ENCODE assay signal across 30 mouse cellular contexts in genomic region chr1:182543136-182543535, GRCm38 (mm10). TPM values are rescaled to one million over a fixed set of nuclear protein-coding genes. Genes with fewer than 3 reads are reported as not detected.
DNase-seq lines count a peak whose midpoint lies in the region; ATAC-seq and TF ChIP-seq lines count a peak whose summit lies in the region.
"Had no signal": no experiment of that assay in that cellular context is flagged by ENCODE, and none has a peak within 500 bp of the region (broad histone marks: within the 10 kb centered on the region; RNA-seq: fewer than 3 reads in every experiment).

No protein-coding gene starts in this region.

- TF ChIP-seq CTCF in left cerebral cortex, adult 2 months (IDR thresholded peaks at IDR 0.05), result no peak

- DNase-seq in lung, postnatal 36 days, result peak; percentile 22
- DNase-seq in lung, postnatal 4 days, result no peak
- DNase-seq in NIH3T3 (ENCODE audit: low read depth), result peak; percentile 93
- DNase-seq in ovary, postnatal 10 days (ENCODE audit: low spot score), result no peak
- no peak for DNase-seq in left cerebral cortex, adult 2 months (ENCODE audit: extremely low spot score in 1 of 2, low spot score in 2 of 2)
- no peak for DNase-seq in spleen, adult 12 weeks (ENCODE audit: low spot score)
- DNase-seq: adrenal gland, postnatal 25 days; cerebellum, adult 9-10 months; gastrocnemius, postnatal 10 days; heart, adult 18-20 months; heart, postnatal 14 days; kidney, adult 11 months; kidney, postnatal 36 days; layer of hippocampus, postnatal 36 days; lung, postnatal 14 days; retina, postnatal 1 day; right cerebral cortex, postnatal 25 days; thymus, postnatal 36 days had no signal

- no peak overlapping the region for H3K27ac ChIP-seq in left cerebral cortex, adult 2 months
- H3K27ac ChIP-seq: heart, embryonic 13.5 days; hindbrain, embryonic 12.5 days; kidney, embryonic 15.5 days; limb, embryonic 13.5 days; liver, embryonic 12.5 days; midbrain, embryonic 12.5 days had no signal

- ATAC-seq in hematopoietic stem cell, adult 5-6 weeks (replicated peaks in 1 of 2; ENCODE audit: insufficient read depth in 1 of 2, low FRiP score in 2 of 2, low TSS enrichment in 1 of 2, low read depth in 1 of 2, poor library complexity in 2 of 2, severe bottlenecking in 2 of 2), result peak; percentile 66 to 71
- ATAC-seq: activated CD4-positive, CD25-positive, alpha-beta regulatory T cell, adult 4 months; forebrain, embryonic 14.5 days; liver, embryonic 12.5 days had no signal

- H3K4me3 ChIP-seq in left cerebral cortex, adult 2 months, result no peak overlapping the region
- H3K4me3 ChIP-seq: heart, embryonic 13.5 days; hindbrain, embryonic 12.5 days; kidney, embryonic 15.5 days; limb, embryonic 13.5 days; liver, embryonic 12.5 days; midbrain, embryonic 12.5 days had no signal

- intact Hi-C loops in left cerebral cortex, adult 2 months (cut with DNase I), result no loop called here

RNA-seq across cellular contexts. Expression of gene Capn8, which starts 21.7 kb away (rescaled TPM):
- not detected in 2 replicates for total RNA-seq in hematopoietic stem cell, adult 5-6 weeks (2017)
- not detected for total RNA-seq in left cerebral cortex, adult 2 months (2021)
- total RNA-seq: ES-E14; gastrocnemius, postnatal 10 days; heart, adult 18-20 months; heart, postnatal 14 days; layer of hippocampus, adult 8-10 months; layer of hippocampus, postnatal 36 days; left cerebral cortex, postnatal 25 days had no signal

RNA-seq across cellular contexts. Expression of gene Capn2, which starts 25.7 kb away (rescaled TPM):
- 45.6 and 60.3 TPM in 2 replicates for total RNA-seq in hematopoietic stem cell, adult 5-6 weeks (2017)
- total RNA-seq in left cerebral cortex, adult 2 months (2021), result 10 to 100 TPM; 61.2 to 63.7 TPM

Comparison
In these comparisons a context has a peak if more than half of its experiments do, and no peak if none do; other contexts are left out.
1. DNase-seq: peak in lung, postnatal 36 days (single experiment) and NIH3T3 (single experiment); none in lung, postnatal 4 days (0 of 2), ovary, postnatal 10 days (single experiment), left cerebral cortex, adult 2 months (0 of 2) and spleen, adult 12 weeks (single experiment).